Mouse (Mus musculus) left cerebral cortex, postnatal 25 days (tissue): ENCODE measurements around the gene Kctd6. TPM values are rescaled to one million over a fixed set of nuclear protein-coding genes. Genes with fewer than 3 reads are reported as not detected.
A peak's percentile ranks its signal among the peaks of the same experiment; 100 is the strongest.

ENCODE experiments used
- DNase-seq, 2 experiments: peaks; one replicate each; pipeline ENCODE4 v3.0.0; 2022; ENCODE audit warnings: low spot score in 2 of 2, mixed read lengths in 1 of 2
- intact Hi-C: fragments of 180-260 bp; cut with DNase I; formaldehyde crosslinking; loops from one replicate; pipeline ENCODE4 v1.15.1; 2025
- total RNA-seq, 2 experiments: library from RNA; stranded (reverse); gene quantifications; 2 replicates each; pipeline ENCODE4 v1.2.3; 2021

The Kctd6 gene
- total RNA-seq, 2 experiments from 2014 or later: 40.5 to 43.5 TPM

DNA sequence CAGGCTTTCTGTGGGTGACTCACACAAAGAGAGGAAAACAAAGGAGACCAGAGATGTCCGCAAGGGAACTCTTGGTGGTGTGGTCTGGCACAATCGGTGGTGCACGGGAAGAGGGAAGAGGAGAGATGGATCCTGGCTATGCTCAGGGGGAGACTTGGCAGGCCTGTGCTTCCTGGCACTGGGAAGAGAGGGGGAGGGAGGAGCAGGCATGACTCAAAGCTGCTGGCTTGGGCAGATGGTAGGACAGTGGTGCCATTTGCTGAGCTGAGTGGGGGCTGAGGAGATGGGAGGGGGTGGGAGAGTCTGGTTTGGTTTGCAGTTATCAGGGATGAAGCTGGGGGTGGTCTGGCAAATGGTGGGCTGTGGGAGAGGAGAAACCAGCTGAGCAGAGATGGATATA lies 5.1 kb upstream of the Kctd6 start:
- DNase-seq: peak; percentile 72 to 95
- intact Hi-C loops: loop anchor here (1.0 kb wide), 1 partner anchor 23 kb away; no protein-coding TSS in a partner anchor

DNA sequence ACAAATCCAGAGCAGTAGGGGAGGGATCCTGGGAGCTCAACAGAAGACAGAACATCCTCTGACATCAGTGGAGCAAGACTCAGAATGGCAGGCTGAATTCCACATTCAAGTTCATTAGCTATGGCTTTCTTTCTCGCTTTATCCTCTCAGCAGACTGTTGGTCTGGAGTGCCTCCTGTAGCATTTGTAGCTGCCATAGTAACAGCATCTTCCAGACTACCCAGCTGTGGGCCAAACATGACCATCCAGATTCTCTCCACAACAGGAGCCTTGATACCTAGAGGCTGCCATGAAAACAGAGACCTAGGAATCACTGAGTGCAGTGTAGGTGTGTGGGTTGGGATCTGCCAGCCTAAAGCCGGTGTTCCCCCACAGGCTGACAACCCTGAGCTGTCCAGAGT lies 4.0 kb upstream of the Kctd6 start:
- no peak for DNase-seq
- intact Hi-C loops: loop anchor here (1.0 to 5.0 kb wide), 2 partner anchors 24 to 113 kb away; partner anchors contain the start of gene Pxk

DNA sequence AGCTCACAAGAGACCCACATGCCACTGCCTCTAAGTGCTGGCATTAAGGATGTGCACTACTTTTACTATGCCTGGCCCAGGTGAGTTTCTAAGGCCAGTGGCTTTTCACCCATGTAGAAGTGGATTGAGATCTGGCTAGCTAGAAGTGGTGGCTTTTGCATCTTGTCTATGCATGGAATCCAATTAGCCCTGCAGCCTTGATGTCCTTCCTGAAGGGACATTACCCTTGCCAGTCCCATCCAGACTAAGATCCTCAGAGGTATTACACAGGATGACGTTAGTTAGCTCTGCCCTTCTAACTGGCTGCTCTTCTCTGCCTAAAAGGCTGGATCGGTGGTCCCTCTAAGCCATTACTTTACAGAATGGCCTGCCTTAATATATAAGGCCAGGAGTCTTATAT lies 944 bp upstream of the Kctd6 start:
- intact Hi-C loops: loop anchor here (5.0 kb wide), 1 partner anchor 116 kb away; the partner anchor contains the start of gene Pxk
- no peak for DNase-seq

DNA sequence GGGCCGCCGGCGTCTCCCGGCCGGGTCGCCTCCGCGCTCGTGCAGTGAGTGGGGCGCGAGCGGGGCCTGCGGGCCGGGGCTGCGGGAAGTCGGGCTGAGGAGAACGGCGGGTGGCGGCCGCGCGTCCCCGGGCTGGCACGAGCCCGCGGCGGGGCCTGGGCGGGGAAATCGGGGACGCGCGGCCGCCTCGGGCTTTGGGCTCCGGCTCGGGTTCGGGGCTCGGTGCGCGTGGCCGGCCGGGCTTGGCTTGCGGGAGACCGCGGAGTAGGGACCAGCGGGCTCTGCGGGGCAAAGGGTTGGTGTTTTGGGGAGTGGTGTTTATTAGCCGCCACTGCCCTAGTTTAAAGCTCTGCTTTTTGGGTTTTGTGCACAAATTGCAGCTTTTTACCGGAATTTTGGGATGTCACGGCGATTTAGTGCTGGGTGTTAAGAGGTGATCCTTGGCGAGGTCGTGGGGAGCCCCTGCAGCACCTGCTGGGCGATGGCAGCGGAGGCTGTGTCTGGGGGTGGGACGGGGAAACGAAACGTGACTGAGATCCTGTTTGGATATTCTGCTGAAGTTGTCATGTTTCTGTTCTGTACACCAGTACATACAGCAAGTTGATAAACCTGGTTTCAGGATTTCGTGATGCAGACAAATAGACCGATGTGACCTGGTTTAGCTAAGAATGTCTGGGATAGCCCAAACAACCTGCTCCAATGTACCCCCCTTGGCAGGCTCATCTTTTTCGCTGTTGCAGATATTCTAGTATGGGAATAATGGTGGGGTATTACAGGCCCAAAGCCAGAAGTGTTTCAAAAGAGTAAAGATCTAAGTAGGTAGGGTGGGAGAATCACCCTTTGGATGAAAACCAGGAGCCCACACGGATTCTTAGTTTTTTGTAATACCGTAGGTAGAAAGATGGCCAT lies 613 bp downstream of the Kctd6 start:
- intact Hi-C loops: loop anchor here (1.0 to 5.0 kb wide), 2 partner anchors 42 to 117 kb away; partner anchors contain the start of gene Pxk
- peak; percentile 71 to 78 for DNase-seq

DNA sequence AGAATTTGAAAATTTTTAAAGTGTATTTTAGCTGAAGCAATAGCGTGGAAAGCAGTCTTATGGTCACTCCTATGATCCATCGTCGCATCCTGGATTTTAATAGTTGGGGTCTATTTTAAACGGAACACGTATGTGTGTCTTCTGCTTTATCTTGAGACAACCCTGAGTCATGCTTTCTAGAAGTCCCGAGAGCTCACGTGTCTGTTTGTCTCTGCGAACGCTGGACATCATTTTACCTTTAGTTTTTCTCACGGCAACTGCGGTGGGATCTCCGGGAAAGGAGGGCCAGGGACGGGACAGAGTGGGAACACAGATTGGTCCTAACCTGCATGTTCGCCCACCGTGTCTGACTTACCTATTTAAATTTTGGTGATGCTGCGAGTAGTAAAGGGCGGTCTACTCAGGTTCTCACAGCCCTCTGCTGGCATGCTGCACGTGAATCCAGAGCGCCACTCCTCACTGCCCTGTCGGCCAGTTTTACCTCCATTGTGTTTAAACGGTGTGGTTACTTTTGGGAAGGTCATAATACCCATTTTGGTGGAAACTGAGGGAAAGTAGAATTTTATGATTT lies 1.4 kb downstream of the Kctd6 start:
- peak; percentile 17 to 55 for DNase-seq
- intact Hi-C loops: no loop called here

DNA sequence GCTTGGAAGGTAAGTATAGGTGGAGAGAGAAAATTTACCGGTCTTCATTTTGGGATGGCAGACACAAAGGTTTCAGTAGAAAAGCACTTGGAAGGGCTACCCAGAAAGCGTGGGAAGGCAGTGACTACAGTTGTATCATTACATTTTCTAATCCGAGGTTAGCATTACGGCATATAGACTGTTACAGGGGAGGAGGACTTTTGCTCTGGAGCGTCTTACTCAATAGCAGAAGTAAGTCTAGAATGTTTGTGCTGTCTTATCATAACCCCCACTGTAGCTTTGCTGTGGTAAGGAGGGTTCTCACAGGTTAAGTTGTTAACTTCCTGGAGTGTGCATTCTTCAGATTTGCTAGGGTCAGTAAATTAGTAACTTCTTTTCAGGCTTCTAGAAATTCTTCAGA lies 2.2 kb downstream of the Kctd6 start:
- no peak for DNase-seq
- intact Hi-C loops: no loop called here

DNA sequence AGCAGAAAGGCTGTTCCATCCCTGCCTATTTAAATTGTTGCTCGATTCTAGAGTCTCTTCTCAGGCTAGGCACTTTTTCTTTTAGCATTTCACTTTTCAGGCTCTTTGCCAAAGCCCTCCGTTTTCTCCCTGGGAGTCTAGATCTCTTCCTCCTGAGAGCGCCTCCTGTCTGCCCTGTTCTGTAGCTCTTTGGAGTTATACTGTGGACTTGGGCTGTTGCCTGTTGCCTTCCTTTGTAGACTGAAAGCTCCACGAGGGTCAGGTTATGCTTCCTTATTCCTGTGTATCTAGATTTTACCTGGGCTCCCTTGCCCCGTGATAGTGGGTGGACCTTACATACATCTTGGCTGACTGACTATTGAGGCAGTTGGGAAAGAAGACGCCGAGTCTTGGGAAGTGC lies 4.3 kb downstream of the Kctd6 start:
- intact Hi-C loops: no loop called here
- DNase-seq: no peak

DNA sequence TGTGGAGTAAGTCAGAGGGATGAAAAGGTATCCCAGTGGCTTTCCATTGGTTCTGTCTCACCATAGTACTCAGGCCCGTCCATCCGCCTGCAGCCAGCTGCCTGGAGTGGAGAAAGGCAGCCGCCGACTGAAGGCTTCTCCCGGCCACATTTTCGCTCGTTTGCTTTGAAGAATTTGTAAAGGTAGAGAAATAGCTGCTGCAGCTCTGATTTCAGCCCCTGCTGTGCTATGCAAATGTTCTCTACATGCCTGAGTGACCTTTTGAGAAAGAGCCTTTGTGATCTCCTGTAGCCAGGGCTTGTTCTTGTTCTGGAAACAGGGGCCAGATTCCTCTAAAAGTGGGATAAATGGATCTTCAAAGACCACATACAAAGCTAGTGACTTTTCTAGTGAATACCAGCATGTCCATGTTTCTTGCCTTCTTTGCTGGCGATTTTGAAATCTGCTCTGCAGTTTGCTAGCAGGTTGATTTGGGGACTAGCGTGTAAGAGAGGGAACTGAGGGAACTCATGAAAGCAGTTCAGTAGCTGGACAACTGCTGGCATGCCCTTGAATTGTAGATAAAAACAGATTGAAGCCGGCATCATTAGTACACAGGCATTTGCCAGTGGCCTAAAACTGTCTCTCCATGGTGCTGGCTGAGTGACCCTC lies 4.9 kb downstream of the Kctd6 start:
- intact Hi-C loops: no loop called here
- DNase-seq: no peak

DNA sequence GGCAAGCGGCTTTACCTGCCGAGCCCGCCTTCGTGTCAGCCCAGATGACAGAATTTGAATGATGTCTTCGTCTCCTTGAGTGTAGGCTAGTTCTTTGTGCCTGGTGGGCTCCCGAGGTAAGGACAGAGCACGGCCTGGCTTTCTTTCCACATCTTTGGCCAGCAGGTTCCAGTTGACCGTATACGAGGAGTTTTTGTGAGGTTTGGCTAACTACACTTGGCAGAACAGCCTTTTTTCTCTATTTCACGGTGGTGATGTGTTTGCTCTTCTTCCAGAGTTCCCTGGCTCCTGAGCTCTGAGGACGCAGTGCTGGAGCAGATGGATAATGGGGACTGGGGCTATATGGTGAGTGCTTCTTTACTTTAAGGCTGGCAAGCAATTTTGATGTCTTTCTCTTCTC lies 5.9 kb downstream of the Kctd6 start:
- intact Hi-C loops: no loop called here
- no peak for DNase-seq

DNA sequence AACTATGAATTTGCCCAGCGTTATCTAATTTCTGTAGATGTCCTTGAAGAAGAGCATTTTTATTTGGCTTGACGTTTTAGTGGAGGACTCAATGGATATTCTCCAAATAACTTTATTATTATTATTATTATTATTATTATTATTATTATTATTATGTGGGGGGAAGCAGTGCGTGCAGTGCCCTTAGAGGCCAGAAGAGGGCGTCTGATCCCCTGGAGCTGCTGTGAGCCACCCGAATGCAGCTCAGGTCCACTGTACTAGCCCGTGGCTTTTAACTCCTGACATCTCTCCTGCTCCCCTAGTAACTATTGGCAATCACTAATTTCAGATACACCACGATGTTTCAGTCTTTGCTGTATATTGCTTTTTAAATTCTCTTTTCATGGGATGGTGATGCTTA lies 6.4 kb downstream of the Kctd6 start:
- intact Hi-C loops: no loop called here
- DNase-seq: no peak

DNA sequence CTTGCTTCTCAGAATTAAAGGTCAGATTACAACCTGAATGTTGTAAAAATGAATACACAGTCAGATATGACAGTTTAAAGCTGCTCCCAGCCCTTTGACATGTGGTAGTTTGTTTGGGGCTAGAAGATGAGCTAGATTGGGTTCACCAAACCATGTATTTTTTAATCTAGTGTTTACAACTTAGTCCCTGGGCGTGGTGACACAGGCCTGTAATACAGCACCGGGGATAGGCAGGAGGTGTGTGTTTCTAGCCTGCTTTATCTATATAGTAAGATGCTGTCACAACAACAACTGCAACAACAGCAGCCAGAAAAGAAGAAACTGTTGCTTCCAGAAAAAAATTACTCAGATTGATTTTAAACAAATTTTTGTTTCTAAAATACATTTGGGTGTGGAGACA lies 7.0 kb downstream of the Kctd6 start:
- DNase-seq: no peak
- intact Hi-C loops: no loop called here

DNA sequence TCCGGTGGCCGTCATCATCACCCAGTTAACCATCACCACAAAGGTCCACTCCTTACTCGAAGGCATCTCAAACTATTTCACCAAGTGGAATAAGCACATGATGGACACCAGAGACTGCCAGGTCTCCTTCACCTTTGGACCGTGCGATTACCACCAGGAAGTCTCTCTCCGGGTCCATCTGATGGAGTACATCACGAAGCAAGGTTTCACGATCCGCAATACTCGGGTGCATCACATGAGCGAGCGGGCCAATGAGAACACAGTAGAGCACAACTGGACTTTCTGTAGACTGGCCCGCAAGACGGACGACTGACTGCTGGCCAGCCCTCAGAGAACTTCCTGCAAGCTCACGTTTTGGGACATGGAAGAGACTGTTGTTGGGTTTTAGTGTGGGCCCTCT lies 8.6 kb downstream of the Kctd6 start:
- DNase-seq: no peak
- intact Hi-C loops: no loop called here

DNA sequence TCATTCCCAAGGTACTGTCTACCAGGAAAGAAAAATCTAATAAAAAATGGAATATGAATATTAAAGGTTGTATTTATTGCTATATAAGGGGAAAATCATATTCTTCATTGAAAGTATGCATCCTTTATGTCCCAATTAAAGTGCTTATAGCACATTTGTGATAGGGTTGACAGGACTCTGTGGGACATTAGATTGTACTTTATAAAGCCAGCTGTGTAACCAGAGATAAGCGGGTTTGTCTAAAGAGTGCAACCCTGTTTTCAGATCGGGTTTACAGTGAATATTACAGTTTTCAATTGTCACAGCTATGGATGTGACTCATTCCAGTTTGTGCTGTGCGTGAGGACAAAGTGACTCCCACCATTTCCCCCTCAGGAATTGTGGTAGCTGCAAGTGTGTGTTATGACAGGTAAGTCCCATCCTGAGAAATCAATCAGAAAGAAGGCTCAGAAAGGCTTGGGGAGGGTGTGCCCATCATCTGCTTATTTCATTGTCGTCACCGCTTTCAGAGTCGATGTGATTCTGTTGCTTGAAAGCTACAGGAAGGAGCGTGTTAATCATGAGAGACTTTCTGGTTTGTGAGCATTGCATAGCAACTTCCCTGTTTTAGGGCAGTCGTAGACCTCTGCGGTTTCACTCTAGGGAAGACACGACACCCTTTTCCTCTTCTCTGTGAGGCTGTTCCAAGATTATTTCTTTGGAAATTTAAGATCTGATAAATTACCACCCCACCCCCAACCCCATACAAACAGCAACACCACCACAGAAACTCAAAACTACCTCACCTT lies 9.8 kb downstream of the Kctd6 start:
- no peak for DNase-seq
- intact Hi-C loops: no loop called here

DNA sequence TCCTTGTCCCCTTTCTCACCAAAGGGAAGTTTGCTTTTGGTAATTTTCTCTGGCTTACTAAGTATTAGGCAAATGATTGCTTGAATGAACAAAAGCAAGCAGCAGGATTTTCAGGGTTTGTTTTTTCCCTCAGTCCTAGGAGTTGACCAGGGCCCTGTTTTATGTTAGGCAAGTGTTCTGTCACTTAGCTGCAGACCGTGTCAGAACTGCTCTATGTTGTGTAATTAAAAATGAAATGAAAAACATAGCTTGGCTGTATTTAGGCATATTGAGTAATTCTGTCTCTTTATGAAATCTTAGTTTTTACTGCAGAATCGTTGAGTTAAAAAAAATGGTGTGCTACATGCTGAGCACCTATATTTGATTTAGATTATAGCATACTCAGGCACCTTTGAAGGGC lies 10.9 kb downstream of the Kctd6 start:
- no peak for DNase-seq
- intact Hi-C loops: no loop called here

DNA sequence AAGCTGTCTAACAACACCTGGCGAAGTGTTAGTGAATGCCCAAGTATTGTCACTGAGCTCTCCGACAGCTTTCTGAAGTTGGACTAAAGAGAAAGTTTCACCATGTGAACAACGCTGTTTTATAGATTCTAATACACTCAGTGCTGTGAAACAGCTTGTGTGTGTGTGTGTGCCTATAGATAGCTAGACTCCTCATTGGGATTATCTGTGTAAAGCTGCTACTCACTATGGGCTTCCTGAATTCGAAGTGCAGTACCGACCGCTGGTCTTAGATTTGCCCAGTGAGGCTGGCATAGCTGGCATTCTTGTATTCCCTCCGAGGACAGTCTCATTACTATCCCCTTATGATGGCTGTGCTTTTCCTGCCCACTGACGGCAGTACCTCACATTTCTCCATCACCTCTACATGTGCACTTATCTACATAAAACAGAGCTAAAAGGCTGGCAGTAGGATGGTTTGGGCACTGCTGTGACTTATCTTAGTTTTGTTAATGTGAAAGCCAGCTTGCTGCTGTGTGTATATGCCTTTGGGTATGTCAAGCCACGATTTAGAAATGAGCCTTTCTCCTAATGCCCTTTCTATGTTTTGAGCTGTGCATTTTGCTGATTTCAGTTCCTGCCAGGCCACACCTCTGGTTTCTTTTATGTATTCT lies 15.6 kb downstream of the Kctd6 start:
- intact Hi-C loops: no loop called here

DNA sequence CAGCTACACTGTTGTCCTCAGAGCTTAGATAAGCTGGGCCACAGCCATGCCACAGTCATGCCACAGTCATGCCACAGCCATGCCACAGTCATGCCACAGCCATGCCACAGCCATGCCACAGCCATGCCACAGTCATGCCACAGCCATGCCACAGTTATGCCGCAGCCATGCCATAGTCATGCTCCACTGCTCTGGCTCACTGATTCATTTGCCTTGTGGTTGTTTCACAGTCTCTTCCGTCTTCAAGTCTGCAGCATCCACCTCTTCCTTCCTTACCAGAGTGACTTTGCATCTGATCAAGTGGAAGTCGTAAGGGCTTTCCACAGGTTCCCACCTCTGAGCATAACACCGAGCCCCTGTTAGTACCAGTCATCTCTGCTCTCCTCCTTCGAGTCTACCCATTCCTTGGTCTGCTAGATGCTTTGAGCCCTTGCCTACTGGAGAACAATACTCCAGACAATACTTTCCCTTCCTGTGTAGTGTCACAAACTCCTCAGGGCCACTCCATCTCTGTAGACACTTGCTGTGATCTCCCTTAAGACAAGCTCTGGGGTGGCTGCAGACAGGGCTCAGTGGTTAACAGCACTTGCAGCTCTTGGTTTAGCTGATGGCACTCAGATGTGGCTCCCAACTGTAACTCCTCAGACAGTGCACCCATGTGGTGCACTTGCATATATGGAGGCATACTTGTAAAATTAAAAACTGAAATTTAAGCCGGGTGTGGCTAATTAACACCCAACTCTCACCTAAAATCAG lies 18.4 kb downstream of the Kctd6 start:
- intact Hi-C loops: no loop called here
- DNase-seq: no peak

More for the DNA sequence above, 15.6 kb downstream of the Kctd6 start:
- DNase-seq: no peak

DNA sequence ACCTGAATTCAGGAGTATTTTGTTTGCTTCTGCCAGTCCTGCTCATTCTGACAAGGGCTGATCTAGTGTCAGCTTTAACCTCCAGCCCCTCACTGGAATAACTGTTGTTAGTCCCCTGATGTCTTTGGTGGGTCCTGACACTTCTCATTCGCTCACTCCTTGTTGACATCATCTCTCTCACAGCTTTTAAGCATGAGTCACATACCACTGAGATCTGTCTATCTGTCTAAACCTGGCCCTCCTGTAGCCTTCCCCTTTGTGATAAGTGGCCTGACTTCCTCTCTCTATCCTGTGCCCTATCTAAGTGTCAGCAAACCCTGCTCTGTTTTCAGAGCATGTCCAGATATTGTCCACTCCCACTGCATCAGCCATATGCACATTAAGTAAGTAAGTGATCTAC lies 19.3 kb downstream of the Kctd6 start:
- DNase-seq: no peak
- intact Hi-C loops: no loop called here

DNA sequence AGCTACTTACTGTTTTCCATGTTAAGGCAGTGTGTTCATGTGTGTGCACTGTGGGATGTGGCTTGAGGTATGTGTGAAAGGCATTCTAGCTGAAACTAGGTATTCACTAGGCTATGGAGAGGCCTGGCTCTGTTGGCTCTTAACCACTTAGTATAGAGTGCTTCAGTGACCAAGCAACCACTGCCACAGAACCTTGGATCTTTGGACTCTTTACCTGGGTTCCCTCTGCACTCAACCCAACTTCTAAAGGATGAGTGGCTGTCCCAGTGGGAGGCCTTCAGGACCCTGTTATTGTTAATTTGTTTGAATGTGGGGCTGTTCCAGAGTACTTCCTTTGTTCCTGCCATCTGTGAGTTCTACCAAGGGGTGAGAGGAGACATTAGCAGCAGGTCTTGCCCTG lies 27.9 kb downstream of the Kctd6 start:
- intact Hi-C loops: loop anchor here (2.0 kb wide), 1 partner anchor 105 kb away; no protein-coding TSS in a partner anchor
- DNase-seq: no peak
